Mouse (Mus musculus): ENCODE data around the gene Tex26.
A peak's percentile ranks its signal among the peaks of the same experiment; 100 is the strongest.

Tex26 gene

GRCm38 (mm10) chr5:149439531-149440179, at the start of gene Tex26:
Gene Tex26, plus strand, starts transcription at chr5:149439660.
- DNase-seq (ENCODE audit: low spot score in 2 of 2) = peak; percentile 29 to 41

GRCm38 (mm10) chr5:149391574-149392375, 47.7 kb upstream of the Tex26 start:
- DNase-seq (ENCODE audit: low spot score in 2 of 2) = no peak

- DNase-seq (ENCODE audit: low spot score in 2 of 2) = no peak
Measured at GRCm38 (mm10) chr5:149392420-149392988, 47.0 kb upstream of the Tex26 start.

GRCm38 (mm10) chr5:149401446-149401975, 37.9 kb upstream of the Tex26 start:
- no peak for DNase-seq (ENCODE audit: low spot score in 2 of 2)

GRCm38 (mm10) chr5:149402029-149402428, 37.4 kb upstream of the Tex26 start:
- no peak for DNase-seq (ENCODE audit: low spot score in 2 of 2)

- peak in 1 of 2 experiments; percentile 54 for DNase-seq (ENCODE audit: low spot score in 2 of 2)
Measured at GRCm38 (mm10) chr5:149403386-149403785, 36.1 kb upstream of the Tex26 start.

- no peak for DNase-seq (ENCODE audit: low spot score in 2 of 2)
Measured at GRCm38 (mm10) chr5:149404710-149405109, 34.8 kb upstream of the Tex26 start.

- DNase-seq (ENCODE audit: low spot score in 2 of 2) = no peak
Measured at GRCm38 (mm10) chr5:149406791-149407276, 32.6 kb upstream of the Tex26 start.

- no peak for DNase-seq (ENCODE audit: low spot score in 2 of 2)
Measured at GRCm38 (mm10) chr5:149409502-149409901, 30.0 kb upstream of the Tex26 start.

GRCm38 (mm10) chr5:149411509-149412193, 27.8 kb upstream of the Tex26 start, which contains the start of gene Medag:
Gene Medag, plus strand, starts transcription at chr5:149411749.
- DNase-seq (ENCODE audit: low spot score in 2 of 2) = peak; percentile 73 to 89

- DNase-seq (ENCODE audit: low spot score in 2 of 2) = no peak
Measured at GRCm38 (mm10) chr5:149412194-149412575, 27.3 kb upstream of the Tex26 start.

GRCm38 (mm10) chr5:149412671-149413070, 26.8 kb upstream of the Tex26 start:
- no peak for DNase-seq (ENCODE audit: low spot score in 2 of 2)

GRCm38 (mm10) chr5:149414369-149415167, 24.9 kb upstream of the Tex26 start:
- DNase-seq (ENCODE audit: low spot score in 2 of 2) = peak; percentile 24 to 48

GRCm38 (mm10) chr5:149417381-149417780, 22.1 kb upstream of the Tex26 start:
- DNase-seq (ENCODE audit: low spot score in 2 of 2) = no peak

GRCm38 (mm10) chr5:149426525-149426924, 12.9 kb upstream of the Tex26 start:
- DNase-seq (ENCODE audit: low spot score in 2 of 2) = no peak

- DNase-seq (ENCODE audit: low spot score in 2 of 2) = no peak
Measured at GRCm38 (mm10) chr5:149427277-149428060, 12.0 kb upstream of the Tex26 start.

GRCm38 (mm10) chr5:149428347-149428746, 11.1 kb upstream of the Tex26 start:
- no peak for DNase-seq (ENCODE audit: low spot score in 2 of 2)

GRCm38 (mm10) chr5:149428810-149429255, 10.6 kb upstream of the Tex26 start:
- peak; percentile 39 to 60 for DNase-seq (ENCODE audit: low spot score in 2 of 2)

- DNase-seq (ENCODE audit: low spot score in 2 of 2) = no peak
Measured at GRCm38 (mm10) chr5:149429541-149429940, 9.9 kb upstream of the Tex26 start.

GRCm38 (mm10) chr5:149430943-149431342, 8.5 kb upstream of the Tex26 start:
- DNase-seq (ENCODE audit: low spot score in 2 of 2) = no peak

Data from urinary bladder, postnatal 36 days (tissue).